ENCODE assay signal across 7 mouse cellular contexts in genomic region chr17:26638655-26639054, GRCm38 (mm10). TPM values are rescaled to one million over a fixed set of nuclear protein-coding genes. Genes with fewer than 3 reads are reported as not detected.
DNase-seq lines count a peak whose midpoint lies in the region; ATAC-seq and TF ChIP-seq lines count a peak whose summit lies in the region.

No protein-coding gene starts in this region.

- no peak overlapping the region for H3K9ac ChIP-seq in forebrain, embryonic 13.5 days

- intact Hi-C loops in heart, postnatal 36 days (cut with DNase I), result loop anchor here (1.0 to 2.0 kb wide), 3 partner anchors 42 to 172 kb away; no protein-coding TSS in a partner anchor

- peak; percentile 55; the same call in 1 of the 2 replicates for ATAC-seq in forebrain, embryonic 13.5 days

- 27% methylated on average over 7 of the region's 7 CpGs for WGBS in forebrain, embryonic 13.5 days
- WGBS in small intestine, adult 2 months, result 4% methylated on average over 7 of the region's 7 CpGs

- no peak overlapping the region; the same call in 1 of the 2 replicates for H3K27ac ChIP-seq in forebrain, embryonic 13.5 days
- no peak overlapping the region for H3K27ac ChIP-seq in small intestine, adult 2 months (ENCODE audit: insufficient read depth, low read depth, low read length)

- H3K4me2 ChIP-seq in forebrain, embryonic 13.5 days, result no peak overlapping the region

- no peak for TF ChIP-seq POLR2A in small intestine, adult 2 months (IDR thresholded peaks at IDR 0.05; ENCODE audit: low read depth, low read length)

- no peaks in the 10 kb centered on the region for H3K27me3 ChIP-seq in forebrain, embryonic 13.5 days
- H3K27me3 ChIP-seq in megakaryocyte, embryonic 14.5 days (replicated peaks), result no peaks in the 10 kb centered on the region
- H3K27me3 ChIP-seq in small intestine, adult 2 months (ENCODE audit: control insufficient read depth, insufficient read depth, low read length), result no peaks in the 10 kb centered on the region

- peaks cover 86% of the 10 kb centered on the region for H3K36me3 ChIP-seq in forebrain, embryonic 13.5 days (ENCODE audit: poor library complexity, severe bottlenecking)
- peaks cover 96% of the 10 kb centered on the region for H3K36me3 ChIP-seq in megakaryocyte, embryonic 14.5 days (replicated peaks; ENCODE audit: low read length)
- H3K36me3 ChIP-seq in small intestine, adult 2 months (ENCODE audit: control insufficient read depth, insufficient read depth, low read length), result peaks cover 28% of the 10 kb centered on the region

- H3K9me3 ChIP-seq in forebrain, embryonic 13.5 days (replicated peaks), result no peaks in the 10 kb centered on the region
- H3K9me3 ChIP-seq in megakaryocyte, embryonic 14.5 days, result no peaks in the 10 kb centered on the region

- no peaks in the 10 kb centered on the region for H3K4me1 ChIP-seq in forebrain, embryonic 13.5 days
- H3K4me1 ChIP-seq in megakaryocyte, embryonic 14.5 days, result peaks cover 36% of the 10 kb centered on the region
- H3K4me1 ChIP-seq in small intestine, adult 2 months (ENCODE audit: control insufficient read depth, insufficient read depth, insufficient read length, low read length), result peaks cover 6% of the 10 kb centered on the region

- H3K4me3 ChIP-seq in forebrain, embryonic 13.5 days, result no peak overlapping the region
- peak overlapping the region; percentile 42 for H3K4me3 ChIP-seq in megakaryocyte, embryonic 14.5 days (replicated peaks)
- H3K4me3 ChIP-seq in small intestine, adult 2 months (ENCODE audit: low read depth, low read length), result no peak overlapping the region

- peak; percentile 91 for DNase-seq in NIH3T3 (ENCODE audit: low read depth)
- peak; percentile 63 for DNase-seq in c-Kit-positive CD71-positive TER-119-positive erythroid progenitor cells, embryonic 14.5 days (ENCODE audit: low spot score)
- peak; percentile 86 to 87 for DNase-seq in heart, postnatal 36 days
- DNase-seq in layer of hippocampus, postnatal 10 days (ENCODE audit: low spot score in 2 of 2), result peak; percentile 74 to 82

- peak; percentile 90 for TF ChIP-seq CTCF in small intestine, adult 2 months (IDR thresholded peaks at IDR 0.05; ENCODE audit: extremely low read depth, insufficient read length, insufficient replicate concordance, low read depth, low read length)

RNA-seq across cellular contexts. Expression of gene Atp6v0e, which starts 24.4 kb away (rescaled TPM):
- polyA plus RNA-seq in forebrain, embryonic 13.5 days (2015; fragmentation: Nextera tagmentation; extraction: Ambion mirVana), result 139 and 144 TPM in 2 replicates
- 10 to 100 TPM; 58.6 to 68.7 TPM for total RNA-seq in heart, postnatal 36 days (2021)
- total RNA-seq in layer of hippocampus, postnatal 10 days (2021), result 10 to 100 TPM; 35.5 to 38.6 TPM
- 15.6 and 16.1 TPM in 2 replicates for polyA plus RNA-seq in megakaryocyte, embryonic 14.5 days (2012; ENCODE audit: insufficient read depth, low replicate concordance)
- 84.0 and 119 TPM in 2 replicates for polyA plus RNA-seq in small intestine, adult 2 months (2012; rRNA removed)
